Mouse (Mus musculus) lung, postnatal 4 days (tissue): ENCODE results near the gene Paf1.
A peak's percentile ranks its signal among the peaks of the same experiment; 100 is the strongest.

Experiments
- DNase-seq, 2 experiments: peaks; one replicate each; pipeline ENCODE4 v3.0.0; 2021

Gene Paf1

DNA sequence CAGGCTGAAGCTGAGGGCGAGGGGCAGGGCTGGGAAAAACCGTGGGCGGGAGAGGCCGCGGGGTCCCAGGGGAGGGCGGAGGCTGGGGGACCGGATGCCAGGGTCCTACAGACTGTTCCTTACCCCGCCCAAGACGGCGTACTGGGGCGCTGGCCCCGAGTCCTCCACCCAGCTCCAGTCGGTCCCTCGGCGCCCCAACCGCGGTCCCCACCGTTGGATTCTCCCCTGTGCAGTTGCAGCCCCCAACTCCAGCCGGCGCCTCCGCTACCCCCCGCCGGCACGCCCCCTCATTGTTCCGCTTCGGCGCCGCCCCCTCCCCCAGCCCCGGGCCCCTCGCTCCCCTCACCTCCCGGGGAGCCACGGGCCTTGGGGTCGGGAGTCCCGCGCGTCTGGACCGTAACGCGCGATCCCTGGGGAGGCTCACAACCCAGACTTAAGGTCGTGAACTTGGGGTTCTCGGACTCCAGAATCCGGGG is 21.2 kb upstream of the Paf1 start:
- DNase-seq = peak; percentile 83 to 87

DNA sequence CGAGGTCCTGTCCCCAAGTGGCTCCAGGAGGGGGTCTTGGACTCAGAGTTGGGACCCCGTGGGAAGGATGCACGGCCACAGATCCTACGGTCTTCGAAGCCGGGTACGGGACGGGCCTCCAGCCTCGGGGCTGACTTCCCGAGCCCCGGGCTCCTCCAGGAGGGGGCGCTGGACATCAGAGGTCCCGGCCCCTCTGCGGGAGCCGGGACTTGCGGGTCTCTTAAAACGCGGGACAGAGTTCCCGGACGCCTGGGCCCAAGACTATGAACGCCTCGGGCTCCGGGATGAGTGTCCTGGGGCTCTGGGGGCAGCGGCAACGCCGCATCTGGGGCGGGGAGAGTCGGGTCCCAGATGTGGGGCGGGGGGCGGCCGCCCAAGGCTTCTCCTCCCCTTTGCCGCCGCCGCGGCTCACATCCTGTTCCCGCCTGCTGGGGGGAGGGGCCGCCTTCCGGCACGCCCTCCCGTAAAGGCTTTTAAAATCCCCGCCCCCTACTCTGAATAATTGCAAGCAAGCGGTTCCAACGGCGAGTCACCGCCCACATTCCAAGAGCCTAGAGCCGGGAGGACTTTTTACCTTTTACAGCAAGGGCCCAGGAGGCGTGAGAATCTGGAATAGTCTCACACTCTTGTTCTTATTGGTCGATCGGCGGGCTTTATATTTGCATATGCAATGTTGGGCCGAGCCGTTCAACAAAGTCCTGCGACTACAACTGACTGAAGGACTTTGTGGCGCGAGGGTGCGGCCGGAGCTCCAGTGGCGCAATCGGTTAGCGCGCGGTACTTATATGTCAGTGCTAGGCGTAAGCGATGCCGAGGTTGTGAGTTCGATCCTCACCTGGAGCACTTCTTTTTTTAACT is 20.3 kb upstream of the Paf1 start, which contains the start of gene Plekhg2:
Gene Plekhg2, minus strand, starts transcription at position 349 of the 858 bp plus-strand sequence.
- peak; percentile 99 for DNase-seq

DNA sequence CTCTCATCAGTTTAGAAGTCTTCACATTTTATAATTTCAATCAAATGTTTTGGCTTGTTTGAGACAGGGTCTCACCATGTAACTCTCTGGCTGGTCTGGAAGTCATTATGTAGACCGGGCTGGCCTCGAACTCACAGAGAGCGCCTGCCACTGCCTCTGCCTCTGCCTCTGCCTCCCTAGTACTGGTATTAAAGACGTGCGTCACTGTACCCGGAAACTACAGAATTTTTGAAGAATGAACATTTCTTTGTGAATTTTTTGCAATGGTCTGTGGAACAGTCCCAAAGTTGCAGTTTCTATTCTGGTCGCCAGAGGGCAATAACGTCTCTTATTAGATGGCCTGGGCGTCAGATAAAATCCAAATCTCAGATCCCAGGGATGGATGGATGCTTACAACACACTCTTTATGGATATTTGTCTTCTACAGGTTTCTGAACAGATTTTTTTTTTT is 19.6 kb upstream of the Paf1 start:
- DNase-seq = peak in 1 of 2 experiments; percentile 87

DNA sequence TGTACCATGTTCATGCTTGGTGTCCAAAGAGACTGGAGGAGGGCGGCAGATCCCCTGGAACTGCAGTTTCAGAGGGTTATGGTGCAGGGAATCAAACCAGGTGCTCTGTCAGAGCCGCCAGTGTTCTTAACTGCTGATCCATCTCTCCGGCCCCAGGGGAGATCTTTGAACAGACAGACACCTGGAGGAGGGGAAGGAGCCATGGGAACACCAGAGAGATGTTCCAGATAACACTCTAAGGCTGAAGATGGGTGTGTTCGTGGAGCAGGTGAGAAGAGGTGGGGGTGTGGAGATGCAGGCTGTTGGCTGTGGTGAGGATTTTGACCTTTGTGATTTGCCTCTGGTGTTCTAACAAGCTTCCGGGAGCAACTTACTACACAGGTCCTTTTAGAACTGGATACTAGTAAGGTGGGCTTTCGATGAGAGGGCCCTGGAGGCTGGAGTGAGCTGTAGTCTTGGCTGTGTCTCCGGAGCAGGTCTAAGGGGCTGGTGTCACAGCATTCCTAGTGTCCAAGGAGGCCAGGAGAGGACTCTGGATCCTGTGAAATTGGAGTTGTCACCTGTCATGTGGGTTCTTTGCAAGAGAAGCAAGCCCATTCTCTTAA is 18.8 kb upstream of the Paf1 start:
- no peak for DNase-seq

DNA sequence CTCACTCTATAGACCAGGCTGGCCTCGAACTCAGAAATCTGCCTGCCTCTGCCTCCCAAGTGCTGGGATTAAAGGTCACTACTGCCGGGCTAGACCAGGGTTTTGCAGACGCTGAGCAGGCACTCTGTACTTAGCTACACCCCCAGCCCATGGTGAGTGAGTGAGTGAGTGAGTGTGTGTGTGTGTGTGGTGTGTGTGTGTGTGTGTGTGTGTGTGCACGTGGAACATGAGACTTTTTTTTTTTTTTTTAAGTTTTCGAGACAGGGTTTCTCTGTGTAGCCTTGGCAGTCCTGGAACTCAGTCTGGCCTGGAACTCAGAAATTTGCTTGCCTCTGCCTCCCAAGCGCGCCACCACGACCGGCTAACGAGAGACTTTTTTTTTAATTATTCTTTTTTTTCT is 18.1 kb upstream of the Paf1 start:
- no peak for DNase-seq

GRCm38 (mm10) chr7:28375176-28375921 is 17.4 kb upstream of the Paf1 start:
- DNase-seq = peak; percentile 95 to 98

DNA sequence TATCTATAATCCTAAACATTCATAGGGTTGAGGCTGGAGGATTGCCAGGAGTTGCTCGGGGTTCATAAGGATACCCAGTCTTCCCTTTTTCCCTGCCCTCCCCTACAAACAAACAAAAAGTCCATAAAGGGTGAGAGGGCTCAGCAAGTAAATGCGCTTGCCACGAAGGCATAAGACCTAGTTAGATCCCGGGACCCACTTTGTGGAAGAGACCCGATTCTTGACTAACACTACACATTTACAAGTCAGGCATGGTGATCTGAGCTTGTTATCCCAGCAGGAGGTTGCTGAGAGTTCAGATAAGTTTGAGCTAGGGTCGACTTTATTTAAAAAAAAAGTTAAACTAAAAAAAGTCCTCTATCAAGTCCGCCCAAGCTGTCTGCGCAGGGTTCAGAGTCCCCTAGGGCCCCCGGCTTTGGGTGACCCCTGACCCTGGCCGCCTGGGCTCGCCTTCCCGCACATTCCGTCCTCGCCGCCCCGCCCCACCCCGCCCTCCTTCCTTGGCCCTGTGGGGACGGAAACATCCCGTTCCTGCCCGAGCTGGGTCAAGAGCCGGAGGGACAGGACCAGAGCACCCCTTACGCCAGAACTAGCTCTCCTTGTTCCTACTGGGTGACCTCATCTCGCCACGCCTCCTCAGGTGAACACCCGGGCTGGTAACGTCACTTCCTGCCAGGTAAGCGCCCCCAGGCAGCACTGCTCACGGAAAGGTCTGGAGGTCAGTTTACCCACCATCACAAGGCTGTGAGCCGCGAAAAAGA is 16.6 kb upstream of the Paf1 start:
- DNase-seq = peak; percentile 86 to 92

DNA sequence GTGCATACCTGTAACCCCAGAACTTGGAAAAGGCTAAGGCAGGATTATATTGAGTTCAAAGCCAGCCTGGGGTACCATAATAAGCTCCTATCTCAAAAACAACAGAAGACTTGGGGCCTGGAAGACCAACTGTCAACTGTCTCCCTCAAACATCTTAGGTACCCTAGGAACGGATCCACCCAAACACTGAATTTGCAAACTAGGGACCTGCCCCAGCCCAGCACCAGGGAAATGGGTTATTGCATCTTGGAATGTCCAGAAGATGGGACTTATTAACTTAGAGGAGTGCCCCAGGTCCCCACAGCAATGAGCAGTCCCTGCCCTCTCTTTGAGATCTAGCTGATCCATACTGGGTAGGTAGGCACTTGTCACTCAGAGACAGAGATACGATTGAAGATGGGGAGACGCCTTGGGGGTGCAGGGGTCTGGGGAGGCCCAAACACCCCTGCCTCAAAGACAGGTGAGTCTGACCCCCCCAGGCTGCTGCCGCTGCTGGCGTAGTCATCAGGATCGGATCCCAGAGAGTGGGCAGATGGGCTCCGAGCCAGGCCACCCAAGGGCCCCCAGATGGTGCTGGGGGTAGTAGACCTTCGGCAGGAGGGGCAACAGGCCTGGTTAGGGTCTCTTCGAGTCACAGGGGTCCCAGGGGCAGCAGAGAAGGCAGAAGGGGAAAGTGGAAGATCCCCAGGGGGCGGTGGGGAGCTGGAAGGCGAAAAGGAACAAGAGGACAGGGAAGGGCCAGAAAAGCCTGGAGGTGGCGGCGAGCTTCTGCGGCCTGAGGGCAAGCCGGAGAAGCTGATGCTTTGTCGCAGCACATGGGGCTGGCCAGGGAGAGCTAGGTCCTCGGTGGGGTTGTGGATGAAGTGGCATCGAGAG is 15.3 kb upstream of the Paf1 start:
- DNase-seq = peak; percentile 31 to 42

GRCm38 (mm10) chr7:28378066-28378690 is 14.6 kb upstream of the Paf1 start:
- peak; percentile 84 to 88 for DNase-seq

DNA sequence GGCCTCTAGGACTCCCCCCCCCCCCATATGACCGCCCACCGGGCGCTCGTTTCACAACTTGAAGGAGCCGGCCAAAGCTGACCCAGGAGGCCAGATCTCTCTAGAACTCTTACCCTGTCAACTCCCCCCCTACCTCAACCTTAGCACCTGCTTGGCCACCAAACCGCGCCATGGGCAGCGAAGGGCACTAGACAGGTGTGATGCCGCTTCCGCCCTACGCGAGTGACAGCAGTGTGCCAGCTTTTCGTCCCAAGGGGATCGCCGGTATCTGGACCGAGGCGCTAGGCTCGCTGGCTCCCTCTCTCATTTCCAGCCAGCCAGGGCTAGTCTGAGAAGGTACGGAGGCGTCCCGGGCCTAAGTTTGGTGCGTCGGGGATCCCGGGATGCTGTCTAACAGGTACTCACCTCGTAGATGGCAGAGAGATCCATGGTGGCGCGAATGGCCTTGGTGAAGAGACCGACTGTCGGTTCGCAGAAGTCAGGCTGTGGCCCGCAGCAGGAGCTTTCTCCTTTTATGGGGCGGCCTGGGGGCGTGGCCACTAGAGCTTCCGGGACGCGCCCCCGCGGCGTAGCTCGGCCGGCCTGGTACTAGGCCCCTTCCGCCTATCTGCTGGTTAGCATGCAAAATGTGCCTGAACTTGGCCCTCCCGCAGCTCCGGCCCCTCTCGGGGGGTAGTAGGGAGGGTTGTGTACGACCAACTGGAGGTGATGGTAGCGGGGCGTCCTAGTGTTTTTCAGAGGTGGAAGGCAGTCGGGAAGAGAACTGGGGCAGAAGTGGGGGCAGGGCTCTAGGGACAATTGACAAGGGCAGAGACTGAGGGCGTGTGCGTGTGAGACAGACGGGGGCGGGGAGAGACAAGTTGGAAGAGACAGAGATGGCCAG is 13.7 kb upstream of the Paf1 start:
- peak; percentile 97 for DNase-seq

DNA sequence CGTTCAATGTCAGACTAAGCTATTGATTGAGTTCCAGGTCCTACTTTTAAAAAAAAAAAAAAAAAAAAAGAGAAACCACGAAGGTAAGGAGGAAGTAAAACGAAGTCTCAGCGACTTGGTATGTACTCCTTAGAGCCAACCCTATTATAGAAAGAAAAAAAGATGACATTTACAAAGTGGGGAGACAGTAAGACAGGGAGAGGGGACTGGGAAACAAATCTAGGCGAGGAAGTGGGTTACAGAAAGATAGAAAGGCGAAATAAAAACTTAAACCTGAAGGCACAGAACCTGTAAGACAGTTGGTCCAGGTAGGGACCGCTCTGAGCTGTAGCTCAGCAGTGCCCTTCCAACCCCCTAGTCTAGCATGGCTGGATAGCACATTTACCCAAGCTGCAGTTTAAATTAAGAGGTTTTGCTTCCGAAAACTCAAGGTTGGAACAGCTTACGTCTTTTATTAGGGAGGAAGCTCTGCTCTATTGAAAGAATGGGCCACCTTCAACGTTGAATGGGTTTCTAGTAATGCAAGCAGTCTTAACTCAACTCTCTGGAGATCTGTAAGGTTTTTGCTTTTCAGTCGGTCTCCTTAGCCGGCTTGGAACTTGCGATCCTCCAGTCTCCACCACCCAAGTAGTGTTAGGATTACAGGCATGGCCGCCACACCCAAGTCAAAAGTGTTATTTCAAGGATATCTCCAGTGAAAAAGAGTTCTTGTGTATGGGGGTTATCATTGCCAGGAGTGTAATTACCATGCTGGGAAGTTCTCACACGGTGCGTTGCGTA is 12.3 kb upstream of the Paf1 start, which contains the start of gene Zfp36:
Gene Zfp36, minus strand, starts transcription at position 17 of the 780 bp plus-strand sequence.
- DNase-seq = peak in 1 of 2 experiments; percentile 7

DNA sequence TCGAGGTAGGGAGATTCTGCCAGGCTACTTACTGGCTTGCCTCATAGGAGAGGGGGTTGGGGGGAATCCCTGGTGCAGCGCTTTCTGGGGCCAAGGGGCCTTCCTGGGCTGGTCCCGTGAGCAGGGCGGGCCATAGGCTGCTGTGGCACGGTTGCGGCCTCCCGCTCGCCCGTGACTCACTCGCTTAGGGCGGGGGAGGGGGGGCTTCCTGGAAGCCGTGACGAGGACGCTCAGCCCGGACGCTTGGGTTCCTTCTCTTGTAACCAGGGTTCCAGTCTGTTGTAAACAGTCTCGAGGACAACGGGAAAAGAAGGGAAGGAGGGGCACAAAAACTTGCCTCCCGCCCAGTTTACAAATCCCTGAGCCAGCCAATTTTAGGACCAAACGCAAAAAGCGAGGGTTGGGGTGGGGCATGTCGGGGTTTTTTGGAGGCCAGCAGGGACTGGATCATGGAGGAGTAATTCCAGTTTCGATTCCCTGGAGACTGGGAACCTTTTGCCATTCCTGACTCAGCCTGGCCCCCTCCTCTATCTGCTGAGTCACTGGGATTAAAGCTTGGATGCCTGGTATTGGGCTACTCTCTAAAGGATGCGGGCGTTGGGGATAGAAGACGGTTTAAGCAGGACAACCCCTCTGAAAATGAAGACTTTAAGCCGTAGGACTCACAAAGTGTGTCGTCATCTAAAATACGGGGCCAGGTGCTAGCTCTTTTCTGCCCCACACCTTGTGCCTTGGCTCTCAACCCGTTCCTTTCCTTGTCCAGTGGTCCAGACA is 11.5 kb upstream of the Paf1 start:
- DNase-seq = peak; percentile 90 to 94

- peak; percentile 92 to 94 for DNase-seq
Measured at GRCm38 (mm10) chr7:28381938-28382337, 10.8 kb upstream of the Paf1 start.

- no peak for DNase-seq
Measured at GRCm38 (mm10) chr7:28382347-28382951, 10.3 kb upstream of the Paf1 start.

- peak; percentile 71 to 78 for DNase-seq
Measured at GRCm38 (mm10) chr7:28382981-28383396, 9.8 kb upstream of the Paf1 start.

- DNase-seq = no peak
Measured at GRCm38 (mm10) chr7:28383606-28384005, 9.1 kb upstream of the Paf1 start.

DNA sequence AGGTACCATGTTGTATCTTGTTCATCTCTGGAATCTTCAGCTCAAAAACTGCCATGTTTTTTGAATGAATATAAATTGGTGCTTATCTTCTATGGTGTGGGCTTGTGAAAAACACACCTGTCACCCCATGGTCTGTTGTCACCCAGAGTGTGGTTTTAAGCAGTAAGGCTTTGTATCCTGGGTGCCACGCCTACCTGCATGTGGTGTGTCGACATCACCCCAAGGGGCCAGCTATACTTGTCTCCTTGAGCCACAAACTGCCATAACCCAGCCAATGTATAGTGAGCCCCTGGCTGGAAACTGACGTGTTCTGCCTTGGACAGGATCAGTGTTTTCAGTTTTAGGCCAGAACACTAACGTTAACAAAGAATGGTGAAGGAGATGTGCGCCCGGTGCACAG is 8.6 kb upstream of the Paf1 start:
- DNase-seq = peak in 1 of 2 experiments; percentile 18

DNA sequence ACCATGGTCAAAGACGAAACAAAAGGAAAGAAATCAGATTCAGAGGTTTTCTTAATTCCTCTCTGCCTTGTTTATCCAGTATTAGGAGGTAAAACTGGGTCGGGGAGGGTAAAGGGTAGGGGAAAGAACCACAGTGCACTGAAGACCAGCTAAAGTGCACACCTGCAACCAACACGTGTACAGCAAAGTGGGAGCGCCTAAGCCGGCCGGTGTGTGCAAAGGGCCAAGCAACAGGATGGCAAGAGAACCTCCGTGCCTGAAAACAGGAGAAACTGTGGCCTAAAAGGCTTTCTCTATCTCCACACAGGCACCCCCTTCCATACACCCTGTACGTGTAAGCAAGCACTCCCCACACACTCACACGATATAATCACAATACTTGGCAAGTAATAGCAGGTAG is 7.6 kb upstream of the Paf1 start:
- peak in 1 of 2 experiments; percentile 14 for DNase-seq
